Mouse (Mus musculus) lung, postnatal 0 days (tissue): ENCODE data around the gene Vapb.

ENCODE experiments used
- CTCF ChIP-seq: IDR thresholded peaks from 2 replicates; pipeline ENCODE4 v1.5.1; 2016; ENCODE audit warnings: antibody characterized with exemption, mild to moderate bottlenecking
- EP300 ChIP-seq: IDR thresholded peaks from 2 replicates; pipeline ENCODE4 v1.6.1; 2016; ENCODE audit warnings: antibody characterized with exemption, mild to moderate bottlenecking, control low read depth

DNA sequence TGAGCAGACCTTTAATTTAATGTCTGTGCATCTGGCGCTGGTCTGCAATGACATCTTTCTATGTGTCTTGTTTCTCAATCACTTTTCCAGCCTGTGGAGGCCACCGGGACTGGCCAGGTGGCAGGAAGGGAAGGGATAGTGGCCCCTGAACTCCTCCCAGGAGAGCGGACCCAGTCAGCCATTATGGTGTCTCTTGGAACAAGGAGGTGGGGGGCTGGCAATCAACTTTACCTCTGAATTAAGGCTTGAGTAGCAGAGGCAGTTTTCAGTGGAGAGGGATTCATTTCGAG, 59.3 kb downstream of the Vapb start:
- no peak for TF ChIP-seq CTCF
- no peak for TF ChIP-seq EP300
